ENCODE assay signal across 23 mouse cellular contexts in genomic region chr10:13162031-13162430, GRCm38 (mm10). TPM values are rescaled to one million over a fixed set of nuclear protein-coding genes. Genes with fewer than 3 reads are reported as not detected.
"Had no signal": no experiment of that assay in that cellular context is flagged by ENCODE, and none has a peak within 500 bp of the region (broad histone marks: within the 10 kb centered on the region; RNA-seq: fewer than 3 reads in every experiment).

No protein-coding gene starts in this region.

- H3K36me3 ChIP-seq: limb, embryonic 13.5 days; liver, embryonic 15.5 days; midbrain, embryonic 12.5 days; neural tube, embryonic 13.5 days; stomach, embryonic 15.5 days had no signal

- ATAC-seq: midbrain, embryonic 16.5 days had no signal

- H3K27ac ChIP-seq: layer of hippocampus, adult 2 months; limb, embryonic 13.5 days; liver, embryonic 15.5 days; midbrain, embryonic 12.5 days; neural tube, embryonic 13.5 days had no signal

- H3K9ac ChIP-seq: limb, embryonic 13.5 days; liver, embryonic 15.5 days; lung, embryonic 14.5 days; midbrain, embryonic 12.5 days; neural tube, embryonic 13.5 days; stomach, embryonic 15.5 days had no signal

- H3K9me3 ChIP-seq: liver, embryonic 15.5 days; stomach, embryonic 15.5 days had no signal

- H3K4me3 ChIP-seq: layer of hippocampus, adult 2 months; limb, embryonic 13.5 days; liver, embryonic 15.5 days; megakaryocyte, embryonic 14.5 days; midbrain, embryonic 12.5 days; neural tube, embryonic 13.5 days; stomach, embryonic 15.5 days had no signal

- H3K4me1 ChIP-seq: limb, embryonic 13.5 days; liver, embryonic 15.5 days; megakaryocyte, embryonic 14.5 days; midbrain, embryonic 12.5 days; neural tube, embryonic 13.5 days; stomach, embryonic 15.5 days had no signal

- DNase-seq: kidney, postnatal 10 days; kidney, postnatal 4 days; left cerebral cortex, postnatal 4 days; lung, embryonic 14.5 days; lung, postnatal 10 days; lung, postnatal 4 days; retina, postnatal 1 day; right cerebral cortex, postnatal 4 days; spleen, adult 18-20 months; thymus, postnatal 4 days had no signal

- H3K27me3 ChIP-seq: limb, embryonic 13.5 days; liver, embryonic 15.5 days; megakaryocyte, embryonic 14.5 days; midbrain, embryonic 12.5 days; neural tube, embryonic 13.5 days; stomach, embryonic 15.5 days had no signal

- H3K4me2 ChIP-seq: limb, embryonic 13.5 days; liver, embryonic 15.5 days; lung, embryonic 14.5 days; midbrain, embryonic 12.5 days; neural tube, embryonic 13.5 days; stomach, embryonic 15.5 days had no signal

RNA-seq across cellular contexts. Expression of gene Zc2hc1b, which starts 15.8 kb away (rescaled TPM):
- total RNA-seq: layer of hippocampus, adult 2 months; layer of hippocampus, postnatal 10 days; left cerebral cortex, adult 18-20 months; left cerebral cortex, postnatal 10 days; left cerebral cortex, postnatal 4 days; liver, adult 2 months had no signal
- polyA plus RNA-seq: kidney, embryonic 14.5 days; limb, embryonic 13.5 days; liver, adult 2 months; liver, embryonic 15.5 days; lung, embryonic 14.5 days; midbrain, embryonic 12.5 days; midbrain, embryonic 16.5 days; neural tube, embryonic 13.5 days; stomach, embryonic 15.5 days had no signal
